Mouse (Mus musculus): Measurements from ENCODE around the gene Lekr1. TPM values are rescaled to one million over a fixed set of nuclear protein-coding genes. Genes with fewer than 3 reads are reported as not detected.

Gene Lekr1
- total and polyA plus RNA-seq, 3 experiments = 1.8 to 2.5 TPM; not detected in 1

DNA sequence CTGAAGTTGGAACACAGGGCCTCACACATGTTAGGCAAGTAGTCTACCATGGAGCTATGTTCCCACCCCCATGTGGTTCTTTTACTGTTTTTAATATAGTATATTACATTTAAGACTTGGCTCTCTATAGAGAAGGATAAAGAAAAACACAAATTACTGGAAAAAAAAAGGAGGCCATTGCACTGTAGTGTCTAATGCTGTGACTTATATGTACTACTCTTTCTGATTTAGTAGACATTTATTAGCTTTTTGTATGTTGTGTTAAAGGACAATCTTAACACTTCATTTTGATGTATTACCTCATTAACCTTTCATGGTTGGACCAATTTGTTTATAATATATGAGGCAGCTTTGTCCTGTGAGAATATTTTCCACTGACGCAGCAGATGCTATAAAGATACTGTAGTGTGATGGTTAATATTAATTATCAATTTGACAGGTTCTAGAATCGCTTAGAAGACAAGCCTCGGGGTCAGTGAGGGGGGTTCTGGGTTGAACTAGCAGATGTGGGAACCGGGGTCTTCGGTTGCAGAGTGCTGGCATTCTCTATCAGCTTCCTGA, 26.5 kb upstream of the Lekr1 start:
- H3K9me3 ChIP-seq (replicated peaks; ENCODE audit: insufficient read depth, low read length) = no peaks in the 10 kb centered on the region
- no peak overlapping the region for H3K4me3 ChIP-seq (ENCODE audit: control insufficient read depth in 1 of 2, insufficient read depth in 1 of 2, low read depth in 2 of 2, low read length in 2 of 2)
- H3K4me1 ChIP-seq (ENCODE audit: control insufficient read depth in 1 of 2, insufficient read depth in 2 of 2, low read length in 2 of 2) = no peaks in the 10 kb centered on the region
- H3K27ac ChIP-seq (ENCODE audit: control insufficient read depth, low read depth, low read length) = no peak overlapping the region
- TF ChIP-seq HCFC1 (IDR thresholded peaks at IDR 0.05; ENCODE audit: low read depth, low read length) (no peak), ETS1 (IDR thresholded peaks at IDR 0.05; ENCODE audit: low read depth, low read length) (no peak), CTCF (IDR thresholded peaks at IDR 0.05 in 2 of 3, conservative IDR thresholded peaks at IDR 0.05 in 1 of 3; ENCODE audit: control insufficient read depth in 1 of 3, insufficient read depth in 1 of 3, low read depth in 2 of 3, low read length in 3 of 3, poor library complexity in 1 of 3, severe bottlenecking in 1 of 3) (no peak), TCF12 (IDR thresholded peaks at IDR 0.05; ENCODE audit: low read depth, low read length) (no peak), ELF1 (IDR thresholded peaks at IDR 0.05; ENCODE audit: low read depth, low read length) (no peak), BHLHE40 (IDR thresholded peaks at IDR 0.05; ENCODE audit: borderline replicate concordance, low read depth, low read length) (no peak)
- H3K36me3 ChIP-seq (ENCODE audit: control insufficient read depth in 1 of 2, insufficient read depth in 2 of 2, low read length in 2 of 2) = no peaks in the 10 kb centered on the region
- no peak for DNase-seq (ENCODE audit: low read depth, low spot score)
- no peaks in the 10 kb centered on the region for H3K79me2 ChIP-seq (ENCODE audit: control insufficient read depth, insufficient read depth, low read length, poor library complexity)
- no peaks in the 10 kb centered on the region; a peak in 1 of 4 replicates for H3K27me3 ChIP-seq (ENCODE audit: control insufficient read depth in 1 of 2, insufficient read depth in 2 of 2, low read length in 2 of 2)
- no peak overlapping the region for H3K9ac ChIP-seq (ENCODE audit: control insufficient read depth, low read depth, low read length, poor library complexity, severe bottlenecking)

DNA sequence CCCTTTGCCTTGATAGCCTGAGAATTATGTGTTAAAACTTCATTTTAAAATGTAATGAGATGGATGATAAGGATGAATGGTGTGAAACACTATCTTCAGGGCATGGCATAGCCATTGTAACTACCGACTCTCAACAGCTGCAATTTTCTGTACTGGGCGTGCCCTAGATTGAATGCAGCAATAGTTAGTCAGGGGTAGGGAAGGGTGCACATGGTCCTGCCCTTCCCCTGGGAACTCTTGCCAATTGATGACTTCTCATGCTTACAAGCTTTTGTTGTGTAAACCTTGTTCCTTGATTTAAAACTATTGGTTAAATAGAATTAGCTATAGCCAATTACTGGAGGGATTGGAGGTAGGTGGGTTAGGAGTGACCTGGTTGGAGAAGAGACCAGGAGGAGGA, 23.1 kb upstream of the Lekr1 start:
- no peaks in the 10 kb centered on the region; a peak in 1 of 4 replicates for H3K27me3 ChIP-seq (ENCODE audit: control insufficient read depth in 1 of 2, insufficient read depth in 2 of 2, low read length in 2 of 2)
- H3K4me3 ChIP-seq (ENCODE audit: control insufficient read depth in 1 of 2, insufficient read depth in 1 of 2, low read depth in 2 of 2, low read length in 2 of 2) = no peak overlapping the region
- H3K4me1 ChIP-seq (ENCODE audit: control insufficient read depth in 1 of 2, insufficient read depth in 2 of 2, low read length in 2 of 2) = no peaks in the 10 kb centered on the region
- no peaks in the 10 kb centered on the region for H3K9me3 ChIP-seq (replicated peaks; ENCODE audit: insufficient read depth, low read length)
- no peak for DNase-seq (ENCODE audit: low read depth, low spot score)
- no peak overlapping the region for H3K9ac ChIP-seq (ENCODE audit: control insufficient read depth, low read depth, low read length, poor library complexity, severe bottlenecking)
- TF ChIP-seq GABPA (IDR thresholded peaks at IDR 0.05; ENCODE audit: low read depth, low read length) (no peak), HCFC1 (IDR thresholded peaks at IDR 0.05; ENCODE audit: low read depth, low read length) (no peak), GATA1 (IDR thresholded peaks at IDR 0.05; ENCODE audit: low read depth, low read length) (no peak), MAFK (IDR thresholded peaks at IDR 0.05; ENCODE audit: borderline replicate concordance, low read depth, low read length) (no peak), KAT2A (conservative IDR thresholded peaks at IDR 0.05; ENCODE audit: low read depth, low read length) (no peak), ZMIZ1 (IDR thresholded peaks at IDR 0.05; ENCODE audit: low read depth, low read length) (no peak), POLR2AphosphoS2 (IDR thresholded peaks at IDR 0.05; ENCODE audit: low read length) (no peak), MYC (IDR thresholded peaks at IDR 0.05; ENCODE audit: low read depth, low read length) (no peak), UBTF (IDR thresholded peaks at IDR 0.05; ENCODE audit: borderline replicate concordance, insufficient read depth, low read depth, low read length) (no peak), SMC3 (IDR thresholded peaks at IDR 0.05; ENCODE audit: low read depth, low read length) (no peak), JUND (IDR thresholded peaks at IDR 0.05; ENCODE audit: low read depth, low read length) (no peak), CHD1 (IDR thresholded peaks at IDR 0.05; ENCODE audit: low read depth, low read length) (no peak), ETS1 (IDR thresholded peaks at IDR 0.05; ENCODE audit: low read depth, low read length) (no peak), MAZ (IDR thresholded peaks at IDR 0.05; ENCODE audit: low read depth, low read length) (no peak), MXI1 (IDR thresholded peaks at IDR 0.05; ENCODE audit: low read depth, low read length) (no peak), CTCF (IDR thresholded peaks at IDR 0.05 in 2 of 3, conservative IDR thresholded peaks at IDR 0.05 in 1 of 3; ENCODE audit: control insufficient read depth in 1 of 3, insufficient read depth in 1 of 3, low read depth in 2 of 3, low read length in 3 of 3, poor library complexity in 1 of 3, severe bottlenecking in 1 of 3) (no peak)
- H3K36me3 ChIP-seq (ENCODE audit: control insufficient read depth in 1 of 2, insufficient read depth in 2 of 2, low read length in 2 of 2) = no peaks in the 10 kb centered on the region
- no peak overlapping the region for H3K27ac ChIP-seq (ENCODE audit: control insufficient read depth, low read depth, low read length)
- H3K79me2 ChIP-seq (ENCODE audit: control insufficient read depth, insufficient read depth, low read length, poor library complexity) = no peaks in the 10 kb centered on the region

Data from MEL (cell line).